Mouse (Mus musculus) NIH3T3 (cell line): Measurements from ENCODE around the gene Gpr4.

Source experiments
- DNase-seq: peaks from one replicate; pipeline ENCODE4 v3.0.0-alpha.2; 2012; ENCODE audit warnings: low read depth

Gene Gpr4

GRCm38 (mm10) chr7:19265928-19266822, 53.8 kb downstream of the Gpr4 start:
- DNase-seq, result no peak

- peak; percentile 57 for DNase-seq
These were observed 54.7 kb downstream of the Gpr4 start for GRCm38 (mm10) chr7:19267051-19267450.

GRCm38 (mm10) chr7:19268993-19269681, 56.8 kb downstream of the Gpr4 start:
- DNase-seq, result peak; percentile 35

DNA sequence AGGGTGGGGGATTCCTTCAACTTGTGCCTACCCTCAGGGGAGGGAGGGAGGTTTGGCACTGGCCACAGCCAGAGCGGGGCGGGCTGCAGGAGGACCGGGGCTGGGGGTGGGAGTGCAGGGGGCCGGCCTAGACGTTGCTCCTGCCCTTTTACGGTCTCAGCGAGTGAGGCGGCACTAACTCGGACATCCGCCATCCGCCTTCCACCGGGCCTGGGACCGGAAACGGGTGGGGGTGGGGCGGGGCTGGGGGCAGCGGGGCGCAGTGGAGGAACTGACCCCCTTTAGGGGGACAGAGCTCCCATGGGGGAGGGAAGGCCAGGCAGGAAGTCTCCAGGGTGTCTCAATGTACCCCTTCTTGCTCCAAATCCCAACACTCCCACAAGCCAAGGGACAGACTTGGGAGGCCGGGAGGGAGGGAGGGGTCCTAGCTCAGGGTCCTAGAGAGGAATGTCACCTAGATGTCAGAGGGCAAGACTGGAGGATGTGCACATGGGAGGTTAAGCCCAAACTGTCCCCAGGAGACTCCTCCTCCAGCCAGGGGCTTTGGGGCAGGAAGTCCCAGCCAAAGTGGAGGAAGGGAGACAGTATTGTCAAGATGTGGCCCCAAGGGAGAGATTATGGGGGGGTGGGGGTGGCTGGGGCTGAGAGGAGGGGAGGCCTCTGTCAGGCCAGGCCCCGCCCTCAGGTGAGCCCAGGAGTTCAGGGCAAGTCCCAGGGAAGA, 57.5 kb downstream of the Gpr4 start:
- DNase-seq, result peak; percentile 84

DNA sequence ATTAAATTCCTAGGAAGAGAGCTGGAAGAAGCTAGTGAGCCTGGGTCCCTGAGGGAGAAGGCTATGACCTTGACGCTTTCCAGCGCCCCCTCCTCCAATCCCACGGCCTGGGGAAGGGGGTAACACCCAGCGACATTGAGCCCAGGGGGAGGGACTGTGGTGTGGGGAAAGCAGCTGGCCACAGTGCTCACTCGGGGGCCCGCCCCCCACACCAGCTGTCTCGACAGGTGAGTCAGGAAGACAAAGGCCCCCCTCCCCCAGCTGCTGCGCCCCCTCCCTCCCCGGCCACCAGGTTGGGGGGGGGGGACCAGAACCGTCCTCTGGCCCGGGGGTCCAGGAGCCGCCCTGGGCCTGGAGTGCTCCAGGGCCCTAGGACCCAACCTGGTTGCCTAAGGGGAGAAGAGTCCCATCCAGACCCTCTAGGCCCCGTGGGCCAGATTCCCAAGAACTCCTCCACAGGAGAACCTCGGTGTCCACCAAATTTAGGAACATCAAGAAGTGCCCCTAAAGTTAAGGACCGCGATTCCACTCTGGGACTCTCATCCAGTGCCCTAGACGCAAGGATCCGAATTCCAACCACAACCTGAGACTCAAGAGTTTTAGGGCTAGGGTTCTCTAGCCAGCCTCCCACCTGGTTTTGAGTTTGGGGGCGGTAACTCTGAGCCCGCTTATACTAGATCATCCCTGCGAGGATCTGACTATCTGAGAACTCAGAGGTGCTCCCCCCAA, 58.3 kb downstream of the Gpr4 start:
- DNase-seq, result peak; percentile 47

- DNase-seq, result peak; percentile 92
These were observed 59.2 kb downstream of the Gpr4 start, which contains the start of gene Vasp for GRCm38 (mm10) chr7:19271238-19272172. Gene Vasp (minus strand): TSS chr7:19271817.

- DNase-seq, result peak; percentile 69
These were observed 59.9 kb downstream of the Gpr4 start for GRCm38 (mm10) chr7:19272173-19272764.
